Mouse (Mus musculus) kidney, embryonic 16.5 days (tissue): Measurements from ENCODE around the gene Tnfrsf18. TPM values are rescaled to one million over a fixed set of nuclear protein-coding genes. Genes with fewer than 3 reads are reported as not detected.

Experiments used
- ATAC-seq: fragments of 200-750 bp; cut with Nextera tagmentation; 2 replicates; pipeline ENCODE4 v1.8.0; 2017; ENCODE audit warnings: moderate TSS enrichment; ENCODE audit not compliant: low FRiP score, low TSS enrichment
- H3K27ac ChIP-seq: fragments of 300-500 bp; sonication (generic); 2 replicates; pipeline ENCODE4 v1.5.1; 2014; ENCODE audit warnings: low read length
- H3K27me3 ChIP-seq: fragments of 300-500 bp; sonication (generic); 2 replicates; pipeline ENCODE4 v1.6.1; 2014; ENCODE audit warnings: low read length, control low read depth, mixed read lengths; ENCODE audit not compliant: insufficient read depth
- H3K36me3 ChIP-seq: fragments of 300-500 bp; sonication (generic); 2 replicates; pipeline ENCODE4 v1.6.1; 2014; ENCODE audit warnings: low read length, control low read depth, mixed read lengths; ENCODE audit not compliant: insufficient read depth
- H3K4me1 ChIP-seq: fragments of 300-500 bp; sonication (generic); 2 replicates; pipeline ENCODE4 v1.6.1; 2014; ENCODE audit warnings: low read length, control low read depth, mixed read lengths; ENCODE audit not compliant: insufficient read depth
- H3K4me2 ChIP-seq: fragments of 300-500 bp; sonication (generic); replicated peaks from 2 replicates; pipeline ENCODE4 v1.6.1; 2014; ENCODE audit warnings: low read depth, low read length
- H3K4me3 ChIP-seq: fragments of 300-500 bp; sonication (generic); 2 replicates; pipeline ENCODE4 v1.5.1; 2014; ENCODE audit warnings: mild to moderate bottlenecking, low read length
- H3K9ac ChIP-seq: fragments of 300-500 bp; sonication (generic); replicated peaks from 2 replicates; pipeline ENCODE4 v1.6.1; 2014; ENCODE audit warnings: low read length
- H3K9me3 ChIP-seq: fragments of 300-500 bp; sonication (generic); 2 replicates; pipeline ENCODE4 v1.6.1; 2016; ENCODE audit warnings: low read length, control low read depth
- WGBS: fragments of 180-500 bp; shearing (Covaris S2); extraction: QIAGEN DNeasy Blood & Tissue Kit; methylation state at CpG from one replicate; pipeline ENCODE4 v1.1.7; 2014; 5-methylcytosine and 5-hydroxymethylcytosine counted together
- polyA plus RNA-seq: library from polyadenylated mRNA; unstranded; fragments of >200 nt; fragmentation: Nextera tagmentation; extraction: Ambion mirVana; gene quantifications from 2 replicates; pipeline ENCODE4 v1.2.1, GENCODE M21; 2015

The Tnfrsf18 gene
- polyA plus RNA-seq, 1 experiment from 2014 or later = 1.3 TPM

- peak overlapping the region; percentile 72 for H3K4me2 ChIP-seq
- peaks cover 19% of the 10 kb centered on the region for H3K36me3 ChIP-seq
- peak overlapping the region; percentile 96 for H3K27ac ChIP-seq
- no peaks in the 10 kb centered on the region for H3K9me3 ChIP-seq
- peaks cover 36% of the 10 kb centered on the region for H3K4me1 ChIP-seq
- peak overlapping the region; percentile 67 for H3K4me3 ChIP-seq
- peaks cover 8% of the 10 kb centered on the region; the same call in 1 of the 2 replicates for H3K27me3 ChIP-seq
- ATAC-seq = peak; percentile 27
- 4% methylated on average over 7 of the region's 7 CpGs for WGBS
- H3K9ac ChIP-seq = peak overlapping the region; percentile 70
Measured at GRCm38 (mm10) chr4:156031255-156031592, 5.3 kb downstream of the Tnfrsf18 start.

DNA sequence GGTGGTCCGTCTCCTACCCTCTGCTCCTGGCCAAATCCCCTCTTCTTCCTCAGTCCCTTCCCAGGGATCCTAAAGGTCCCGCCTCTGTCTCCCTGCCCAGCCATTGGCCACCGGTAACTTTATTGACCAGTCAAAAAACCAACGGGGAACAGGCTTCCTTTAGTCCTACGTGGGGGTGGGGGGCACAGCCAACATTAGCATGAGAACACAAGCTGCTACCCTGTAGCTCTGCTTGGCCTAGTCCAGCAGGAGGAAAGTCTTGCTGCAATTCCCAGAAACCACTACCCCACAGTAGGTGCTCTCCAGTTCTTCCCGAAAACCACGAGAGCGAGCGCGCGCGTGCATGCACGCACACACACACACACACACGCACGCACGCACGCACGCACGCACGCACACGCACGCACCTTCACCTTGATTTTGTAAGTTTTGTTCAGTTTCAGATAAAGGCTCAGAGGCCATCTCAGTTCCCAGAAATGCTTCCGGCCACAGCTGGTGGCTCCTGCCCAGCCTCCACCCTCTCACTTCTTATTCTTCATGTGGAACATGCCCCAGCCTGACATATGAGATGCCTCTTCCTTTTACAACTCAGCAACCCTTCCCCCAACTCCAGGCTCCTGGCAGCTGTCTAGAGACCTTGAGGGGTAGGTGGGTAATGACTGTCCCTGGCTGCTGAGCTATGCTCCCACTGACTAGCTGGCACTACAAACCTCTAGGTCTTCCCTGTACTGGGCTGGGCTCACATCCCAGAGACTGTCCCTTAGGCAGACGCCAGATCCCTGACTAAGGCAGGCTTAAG lies 5.8 kb downstream of the Tnfrsf18 start:
- Histone ChIP-seq H3K9me3 (no peaks in the 10 kb centered on the region), H3K36me3 (peaks cover 19% of the 10 kb centered on the region), H3K27ac (peak overlapping the region; percentile 96), H3K9ac (peak overlapping the region; percentile 70), H3K4me2 (peak overlapping the region; percentile 72), H3K4me1 (peaks cover 34% of the 10 kb centered on the region), H3K27me3 (peaks cover 8% of the 10 kb centered on the region; the same call in 1 of the 2 replicates), H3K4me3 (peak overlapping the region; percentile 67)
- under 1% methylated on average over 24 of the region's 24 CpGs for WGBS
- peak; percentile 88 for ATAC-seq

DNA sequence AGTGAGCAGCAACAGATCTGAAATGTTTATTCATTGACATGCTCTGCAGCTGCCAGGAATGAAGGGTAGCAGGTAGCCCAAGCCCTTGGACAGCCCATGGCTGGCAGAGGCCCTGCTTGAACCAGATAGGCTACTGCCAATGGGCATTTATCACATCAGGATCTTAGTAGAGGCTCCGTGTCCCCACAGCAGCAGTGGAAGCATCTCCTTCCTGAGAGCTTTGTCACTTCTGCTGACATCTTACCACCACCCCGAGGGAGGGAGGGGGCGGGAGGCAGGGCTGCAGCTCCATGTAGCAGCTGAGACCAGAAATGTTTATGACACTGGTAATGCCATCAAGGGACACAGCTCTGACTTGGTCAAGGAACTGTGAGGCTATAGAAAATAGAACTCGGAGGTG lies 6.9 kb downstream of the Tnfrsf18 start:
- peaks cover 34% of the 10 kb centered on the region for H3K4me1 ChIP-seq
- no peak overlapping the region for H3K4me3 ChIP-seq
- no peak for ATAC-seq
- H3K27me3 ChIP-seq = peaks cover 8% of the 10 kb centered on the region; the same call in 1 of the 2 replicates
- peak overlapping the region; percentile 96 for H3K27ac ChIP-seq
- WGBS = 84% methylated on average over 4 of the region's 4 CpGs
- peak overlapping the region; percentile 70; the same call in 1 of the 2 replicates for H3K9ac ChIP-seq
- H3K4me2 ChIP-seq = no peak overlapping the region
- H3K9me3 ChIP-seq = no peaks in the 10 kb centered on the region
- H3K36me3 ChIP-seq = peaks cover 12% of the 10 kb centered on the region

GRCm38 (mm10) chr4:156033476-156034119 lies 7.6 kb downstream of the Tnfrsf18 start:
- WGBS = 40% methylated on average over 6 of the region's 6 CpGs
- H3K27ac ChIP-seq = no peak overlapping the region
- ATAC-seq = no peak

GRCm38 (mm10) chr4:156034301-156034700 lies 8.3 kb downstream of the Tnfrsf18 start:
- Histone ChIP-seq H3K4me3 (no peak overlapping the region; the same call in 1 of the 2 replicates), H3K9me3 (no peaks in the 10 kb centered on the region), H3K27ac (no peak overlapping the region), H3K27me3 (peaks cover 8% of the 10 kb centered on the region; the same call in 1 of the 2 replicates), H3K9ac (no peak overlapping the region), H3K4me2 (no peak overlapping the region), H3K4me1 (peaks cover 34% of the 10 kb centered on the region), H3K36me3 (peaks cover 3% of the 10 kb centered on the region)
- 75% methylated on average over 4 of the region's 4 CpGs for WGBS
- ATAC-seq = no peak

More at GRCm38 (mm10) chr4:156033476-156034119, 7.6 kb downstream of the Tnfrsf18 start:
- Histone ChIP-seq H3K9ac (no peak overlapping the region), H3K36me3 (peaks cover 6% of the 10 kb centered on the region), H3K4me3 (no peak overlapping the region), H3K4me2 (no peak overlapping the region), H3K27me3 (peaks cover 8% of the 10 kb centered on the region; the same call in 1 of the 2 replicates), H3K4me1 (peaks cover 34% of the 10 kb centered on the region), H3K9me3 (no peaks in the 10 kb centered on the region)

GRCm38 (mm10) chr4:156034901-156035300 lies 8.9 kb downstream of the Tnfrsf18 start:
- peak overlapping the region; percentile 26 for H3K4me3 ChIP-seq
- no peaks in the 10 kb centered on the region for H3K36me3 ChIP-seq
- peak overlapping the region; percentile 44 for H3K4me2 ChIP-seq
- peaks cover 8% of the 10 kb centered on the region; the same call in 1 of the 2 replicates for H3K27me3 ChIP-seq
- ATAC-seq = no peak
- 15% methylated on average over 24 of the region's 25 CpGs for WGBS
- no peak overlapping the region for H3K27ac ChIP-seq
- no peaks in the 10 kb centered on the region for H3K9me3 ChIP-seq
- H3K9ac ChIP-seq = peak overlapping the region; percentile 31; the same call in 1 of the 2 replicates
- peaks cover 34% of the 10 kb centered on the region for H3K4me1 ChIP-seq

GRCm38 (mm10) chr4:156044754-156045153 lies 18.8 kb downstream of the Tnfrsf18 start:
- no peak overlapping the region for H3K4me3 ChIP-seq
- no peaks in the 10 kb centered on the region for H3K4me1 ChIP-seq
- no peak overlapping the region for H3K27ac ChIP-seq
- H3K4me2 ChIP-seq = no peak overlapping the region
- H3K36me3 ChIP-seq = no peaks in the 10 kb centered on the region
- no peak for ATAC-seq
- H3K9me3 ChIP-seq = no peaks in the 10 kb centered on the region
- H3K27me3 ChIP-seq = no peaks in the 10 kb centered on the region
- no peak overlapping the region for H3K9ac ChIP-seq
- 50% methylated on average over 5 of the region's 5 CpGs for WGBS

DNA sequence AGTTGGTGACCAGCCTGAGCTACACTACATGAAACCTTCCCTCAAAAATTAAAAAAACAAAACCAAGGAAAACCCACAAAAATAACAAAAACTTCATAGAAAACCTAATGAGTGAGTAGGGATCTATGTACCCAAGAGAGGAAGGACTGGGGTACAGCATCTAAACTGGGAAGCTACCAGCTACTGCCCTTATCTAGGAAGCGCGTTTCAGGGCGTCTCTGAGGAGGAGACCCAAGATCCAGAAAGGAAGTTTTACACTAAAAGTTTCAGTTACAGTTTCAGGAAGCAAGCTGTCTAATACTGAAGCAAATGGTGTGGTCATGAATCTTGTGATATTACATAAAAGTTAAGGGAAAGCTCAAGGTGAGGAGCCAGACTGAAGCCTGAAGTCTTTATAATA lies 23.8 kb downstream of the Tnfrsf18 start:
- H3K4me1 ChIP-seq = peaks cover under 1% of the 10 kb centered on the region; the same call in 1 of the 2 replicates
- H3K9me3 ChIP-seq = no peaks in the 10 kb centered on the region
- H3K4me3 ChIP-seq = no peak overlapping the region
- H3K27ac ChIP-seq = no peak overlapping the region
- no peaks in the 10 kb centered on the region for H3K36me3 ChIP-seq
- H3K9ac ChIP-seq = no peak overlapping the region
- H3K27me3 ChIP-seq = no peaks in the 10 kb centered on the region
- H3K4me2 ChIP-seq = no peak overlapping the region
- whole genome bisulfite sequencing = 61% methylated on average over 3 of the region's 3 CpGs
- no peak for ATAC-seq

DNA sequence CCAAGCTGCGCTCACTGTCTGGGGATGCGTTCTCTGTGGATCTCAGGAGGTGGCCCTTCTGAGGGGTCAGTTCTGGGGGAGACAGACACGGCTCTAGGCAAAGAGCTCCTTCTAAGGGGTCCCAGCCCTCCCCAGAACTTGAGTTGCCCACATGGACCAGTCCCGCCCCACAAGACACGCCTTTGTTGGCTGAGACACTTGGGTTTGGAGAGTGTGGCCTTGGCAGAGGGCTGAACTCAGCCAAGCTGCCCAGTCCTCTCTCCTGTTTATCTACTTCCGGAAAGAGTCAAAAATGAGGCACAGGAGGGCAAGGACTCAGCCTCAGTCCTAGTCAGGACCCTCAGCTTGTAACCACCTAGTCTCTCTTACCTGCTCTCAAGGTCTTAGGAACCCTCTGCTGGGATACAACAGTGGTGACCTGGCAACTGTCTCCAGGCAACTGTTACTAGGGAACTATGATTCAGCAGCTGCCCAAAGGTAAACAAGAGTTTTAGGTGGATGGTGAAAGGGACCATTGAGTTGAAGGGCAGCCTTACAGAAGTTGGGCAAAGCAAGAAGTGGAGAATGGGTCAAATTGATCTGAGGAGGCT lies 24.5 kb downstream of the Tnfrsf18 start:
- Histone ChIP-seq H3K27me3 (no peaks in the 10 kb centered on the region), H3K4me1 (peaks cover 6% of the 10 kb centered on the region), H3K36me3 (no peaks in the 10 kb centered on the region), H3K4me2 (no peak overlapping the region), H3K9ac (no peak overlapping the region), H3K27ac (no peak overlapping the region), H3K4me3 (no peak overlapping the region), H3K9me3 (no peaks in the 10 kb centered on the region)
- WGBS = 75% methylated on average over 6 of the region's 6 CpGs
- ATAC-seq = no peak
